Mouse (Mus musculus) midbrain, embryonic 10.5 days (tissue): Measurements from ENCODE around the gene Osbpl3. TPM values are rescaled to one million over a fixed set of nuclear protein-coding genes. Genes with fewer than 3 reads are reported as not detected.
"Not testable (repeated sequence)": the region's sequence is repeated elsewhere in the genome, so short reads cannot be mapped to it uniquely, and the experiment has no call there.

ENCODE experiments used
- DNase-seq: peaks from one replicate; pipeline ENCODE4 v3.0.0-alpha.2; 2017; ENCODE audit warnings: low spot score
- H3K27ac ChIP-seq: fragments of 300-500 bp; sonication (generic); replicated peaks from 2 replicates; pipeline ENCODE4 v1.5.1; 2016; ENCODE audit warnings: mild to moderate bottlenecking
- H3K27me3 ChIP-seq: fragments of 300-500 bp; sonication (generic); 2 replicates; pipeline ENCODE4 v1.6.1; 2016; ENCODE audit warnings: low read depth, mild to moderate bottlenecking; ENCODE audit not compliant: poor library complexity, severe bottlenecking
- H3K36me3 ChIP-seq: fragments of 300-500 bp; sonication (generic); 2 replicates; pipeline ENCODE4 v1.6.1; 2016; ENCODE audit warnings: mild to moderate bottlenecking, moderate library complexity
- H3K4me1 ChIP-seq: fragments of 300-500 bp; sonication (generic); 2 replicates; pipeline ENCODE4 v1.6.1; 2016
- H3K4me3 ChIP-seq: fragments of 300-500 bp; sonication (generic); 2 replicates; pipeline ENCODE4 v1.5.1; 2016; ENCODE audit warnings: mild to moderate bottlenecking, moderate library complexity
- H3K9me3 ChIP-seq: fragments of 300-500 bp; sonication (generic); replicated peaks from 2 replicates; pipeline ENCODE4 v1.6.1; 2016; ENCODE audit warnings: mild to moderate bottlenecking
- WGBS: fragments of 180-500 bp; shearing (Covaris S2); methylation state at CpG from one replicate; pipeline ENCODE4 v1.1.7; 2016; 5-methylcytosine and 5-hydroxymethylcytosine counted together
- polyA plus RNA-seq: library from polyadenylated mRNA; unstranded; fragments of >200 nt; fragmentation: Nextera tagmentation; extraction: Ambion mirVana; gene quantifications from 2 replicates; pipeline ENCODE4 v1.2.1, GENCODE M21; 2016

Osbpl3 gene
- polyA plus RNA-seq, 1 experiment from 2014 or later = 7.3 TPM

GRCm38 (mm10) chr6:50440966-50441862, 14.8 kb downstream of the Osbpl3 start:
- Histone ChIP-seq H3K36me3 (no peaks in the 10 kb centered on the region), H3K4me3 (no peak overlapping the region), H3K27ac (no peak overlapping the region), H3K9me3 (0 out of 2 replicates have a peak, but pooled peaks cover 4% of the 10 kb centered on the region), H3K27me3 (no peaks in the 10 kb centered on the region), H3K4me1 (no peaks in the 10 kb centered on the region)
- DNase-seq = no peak
- WGBS = 92% methylated on average over 5 of the region's 5 CpGs

GRCm38 (mm10) chr6:50440197-50440596, 15.8 kb downstream of the Osbpl3 start:
- Histone ChIP-seq H3K4me1 (no peaks in the 10 kb centered on the region), H3K9me3 (0 out of 2 replicates have a peak, but pooled peaks cover 2% of the 10 kb centered on the region), H3K4me3 (no peak overlapping the region), H3K27ac (no peak overlapping the region), H3K27me3 (no peaks in the 10 kb centered on the region), H3K36me3 (no peaks in the 10 kb centered on the region)
- no peak for DNase-seq
- WGBS = 95% methylated on average over 7 of the region's 7 CpGs

- not testable (repeated sequence) for H3K9me3 ChIP-seq, H3K27ac ChIP-seq, DNase-seq, H3K27me3 ChIP-seq, H3K4me3 ChIP-seq, H3K4me1 ChIP-seq, H3K36me3 ChIP-seq
- WGBS = 94% methylated on average over 4 of the region's 4 CpGs
Measured at GRCm38 (mm10) chr6:50438900-50439299, 17.1 kb downstream of the Osbpl3 start.

GRCm38 (mm10) chr6:50437815-50438214, 18.2 kb downstream of the Osbpl3 start:
- H3K27ac ChIP-seq = no peak overlapping the region
- H3K4me3 ChIP-seq = no peak overlapping the region
- H3K4me1 ChIP-seq = no peaks in the 10 kb centered on the region
- no peaks in the 10 kb centered on the region for H3K9me3 ChIP-seq
- H3K27me3 ChIP-seq = no peaks in the 10 kb centered on the region
- 94% methylated on average over 2 of the region's 2 CpGs for WGBS
- DNase-seq = no peak
- H3K36me3 ChIP-seq = no peaks in the 10 kb centered on the region

- Histone ChIP-seq H3K4me3 (no peak overlapping the region), H3K27ac (no peak overlapping the region), H3K4me1 (no peaks in the 10 kb centered on the region), H3K36me3 (no peaks in the 10 kb centered on the region), H3K27me3 (no peaks in the 10 kb centered on the region), H3K9me3 (no peaks in the 10 kb centered on the region)
- no peak for DNase-seq
- WGBS = 77% methylated on average over 2 of the region's 2 CpGs
Measured at GRCm38 (mm10) chr6:50436661-50437060, 19.3 kb downstream of the Osbpl3 start.

GRCm38 (mm10) chr6:50432491-50432890, 23.5 kb downstream of the Osbpl3 start:
- 80% methylated on average over 5 of the region's 5 CpGs for WGBS
- no peaks in the 10 kb centered on the region for H3K27me3 ChIP-seq
- no peaks in the 10 kb centered on the region for H3K36me3 ChIP-seq
- no peak overlapping the region for H3K4me3 ChIP-seq
- no peak for DNase-seq
- no peak overlapping the region for H3K27ac ChIP-seq
- H3K4me1 ChIP-seq = no peaks in the 10 kb centered on the region
- no peaks in the 10 kb centered on the region for H3K9me3 ChIP-seq

GRCm38 (mm10) chr6:50429299-50429698, 26.7 kb downstream of the Osbpl3 start:
- Histone ChIP-seq H3K9me3 (no peaks in the 10 kb centered on the region), H3K27ac (no peak overlapping the region), H3K4me1 (no peaks in the 10 kb centered on the region), H3K27me3 (no peaks in the 10 kb centered on the region), H3K36me3 (no peaks in the 10 kb centered on the region), H3K4me3 (no peak overlapping the region)
- WGBS = 95% methylated on average over 7 of the region's 7 CpGs
- no peak for DNase-seq

GRCm38 (mm10) chr6:50427051-50427732, 28.8 kb downstream of the Osbpl3 start:
- Histone ChIP-seq H3K4me3 (no peak overlapping the region), H3K27me3 (no peaks in the 10 kb centered on the region), H3K9me3 (no peaks in the 10 kb centered on the region), H3K36me3 (no peaks in the 10 kb centered on the region), H3K27ac (no peak overlapping the region), H3K4me1 (no peaks in the 10 kb centered on the region)
- DNase-seq = no peak
- WGBS = 93% methylated on average over 11 of the region's 11 CpGs

- Histone ChIP-seq H3K4me1 (no peaks in the 10 kb centered on the region), H3K27ac (no peak overlapping the region), H3K36me3 (no peaks in the 10 kb centered on the region), H3K4me3 (no peak overlapping the region), H3K9me3 (no peaks in the 10 kb centered on the region), H3K27me3 (no peaks in the 10 kb centered on the region)
- WGBS = 91% methylated on average over 4 of the region's 4 CpGs
- no peak for DNase-seq
Measured at GRCm38 (mm10) chr6:50426571-50426970, 29.4 kb downstream of the Osbpl3 start.

- Histone ChIP-seq H3K4me3 (no peak overlapping the region), H3K4me1 (0 out of 2 replicates have a peak, but pooled peaks cover 4% of the 10 kb centered on the region), H3K27me3 (no peaks in the 10 kb centered on the region), H3K9me3 (no peaks in the 10 kb centered on the region), H3K36me3 (no peaks in the 10 kb centered on the region), H3K27ac (no peak overlapping the region)
- WGBS = 92% methylated on average over 4 of the region's 4 CpGs
- DNase-seq = no peak
Measured at GRCm38 (mm10) chr6:50424271-50424670, 31.7 kb downstream of the Osbpl3 start.

- no peak for DNase-seq
- H3K27me3 ChIP-seq = no peaks in the 10 kb centered on the region
- 91% methylated on average over 2 of the region's 2 CpGs for WGBS
- 0 out of 2 replicates have a peak, but pooled peaks cover 4% of the 10 kb centered on the region for H3K4me1 ChIP-seq
- no peak overlapping the region for H3K4me3 ChIP-seq
- H3K9me3 ChIP-seq = no peaks in the 10 kb centered on the region; the same call in 1 of the 2 replicates
- no peaks in the 10 kb centered on the region for H3K36me3 ChIP-seq
- no peak overlapping the region for H3K27ac ChIP-seq
Measured at GRCm38 (mm10) chr6:50420413-50420812, 35.6 kb downstream of the Osbpl3 start.

- no peak for DNase-seq
- Histone ChIP-seq H3K27ac (no peak overlapping the region), H3K4me3 (no peak overlapping the region), H3K36me3 (no peaks in the 10 kb centered on the region), H3K27me3 (no peaks in the 10 kb centered on the region), H3K4me1 (0 out of 2 replicates have a peak, but pooled peaks cover 4% of the 10 kb centered on the region), H3K9me3 (no peaks in the 10 kb centered on the region; the same call in 1 of the 2 replicates)
- 85% methylated on average over 10 of the region's 10 CpGs for WGBS
Measured at GRCm38 (mm10) chr6:50419518-50420290, 36.3 kb downstream of the Osbpl3 start.
